Mouse (Mus musculus): ENCODE data around the gene Foxn3.

DNA sequence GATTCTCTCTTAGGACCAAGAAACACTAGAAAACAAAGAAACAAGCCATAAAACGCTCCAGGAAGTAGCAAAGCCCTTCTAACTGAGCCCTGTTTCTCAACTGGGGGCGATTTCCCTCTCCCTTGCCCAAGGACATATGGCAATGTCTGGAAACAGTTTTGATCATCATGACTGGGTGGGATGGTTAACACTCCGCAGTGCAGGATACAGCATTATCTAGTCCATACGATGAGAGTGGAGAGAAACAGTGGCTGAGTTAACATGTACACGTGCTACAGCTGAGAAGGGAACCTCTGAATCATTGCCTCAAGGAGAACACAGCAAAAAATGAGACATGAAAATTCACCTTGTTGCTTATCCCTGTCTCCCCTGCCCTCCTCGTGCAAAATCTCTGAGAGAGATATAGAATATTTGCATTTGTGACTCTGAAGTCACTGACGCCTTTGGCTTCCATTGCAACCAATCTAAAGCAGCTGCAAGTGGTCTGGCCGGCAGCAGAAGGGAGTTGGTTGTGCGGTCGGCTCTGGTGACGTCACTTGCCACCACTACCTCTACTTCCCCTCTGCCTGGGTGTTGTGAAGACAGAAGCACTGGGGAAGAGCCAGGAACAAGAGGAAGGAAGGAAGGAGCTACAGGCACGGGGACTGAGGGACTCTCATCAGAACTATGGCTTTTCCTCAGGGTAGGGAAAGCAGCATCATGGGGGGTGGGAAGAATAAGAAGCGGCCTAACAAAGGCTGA lies 338.3 kb downstream of the Foxn3 start:
- no peak for TF ChIP-seq CTCF (IDR thresholded peaks at IDR 0.05; ENCODE audit: low read depth, low read length)
- TF ChIP-seq POLR2A (IDR thresholded peaks at IDR 0.05; ENCODE audit: insufficient read depth, low read length): no peak
- no peak for TF ChIP-seq EP300 (IDR thresholded peaks at IDR 0.05; ENCODE audit: insufficient read depth, low read depth, low read length)

All from ES-Bruce4 (cell line).